Mouse (Mus musculus) brain, embryonic 14.5 days (tissue): Measurements from ENCODE around the gene Hs3st3b1.

Experiments
- CTCF ChIP-seq: fragments of 200-500 bp; IDR thresholded peaks from 2 replicates; pipeline ENCODE4 v1.5.1; 2012; ENCODE audit warnings: inconsistent platforms, mild to moderate bottlenecking, moderate library complexity, borderline replicate concordance; ENCODE audit not compliant: insufficient read depth, insufficient read length; ENCODE audit errors: extremely low read depth
- POLR2A ChIP-seq: fragments of 200-500 bp; IDR thresholded peaks from 2 replicates; pipeline ENCODE4 v1.6.1; 2012; ENCODE audit warnings: mild to moderate bottlenecking, inconsistent platforms, borderline replicate concordance; ENCODE audit not compliant: poor library complexity, insufficient read depth, insufficient read length, severe bottlenecking; ENCODE audit errors: extremely low read depth

DNA sequence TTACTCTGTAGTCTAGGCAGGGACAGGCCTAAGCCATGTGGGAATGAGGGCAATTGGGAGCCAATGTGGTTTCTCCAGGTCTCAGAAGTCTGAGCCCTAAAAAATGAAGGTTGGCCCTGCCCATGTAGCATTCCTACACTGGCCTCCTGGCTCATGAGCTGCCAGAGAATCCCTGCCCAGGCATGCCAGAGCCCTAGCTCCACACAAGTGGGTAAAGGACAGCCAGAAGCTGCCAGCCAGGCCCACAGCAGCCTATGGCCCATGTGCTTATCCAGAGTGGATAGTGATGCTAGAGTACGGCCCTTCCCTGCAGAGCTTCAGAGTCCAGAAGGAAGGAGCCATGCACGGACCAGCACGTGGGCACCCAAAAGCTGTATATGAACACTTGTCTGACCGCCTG lies 12.1 kb downstream of the Hs3st3b1 start:
- TF ChIP-seq CTCF: no peak
- no peak for TF ChIP-seq POLR2A
